Mouse (Mus musculus): ENCODE measurements around the gene Cyp4f37. TPM values are rescaled to one million over a fixed set of nuclear protein-coding genes. Genes with fewer than 3 reads are reported as not detected.
"Not testable (repeated sequence)": the region's sequence is repeated elsewhere in the genome, so short reads cannot be mapped to it uniquely, and the experiment has no call there.

The Cyp4f37 gene
- not detected in 2 replicates for total RNA-seq (2021)
- long read RNA-seq: 0 reads

DNA sequence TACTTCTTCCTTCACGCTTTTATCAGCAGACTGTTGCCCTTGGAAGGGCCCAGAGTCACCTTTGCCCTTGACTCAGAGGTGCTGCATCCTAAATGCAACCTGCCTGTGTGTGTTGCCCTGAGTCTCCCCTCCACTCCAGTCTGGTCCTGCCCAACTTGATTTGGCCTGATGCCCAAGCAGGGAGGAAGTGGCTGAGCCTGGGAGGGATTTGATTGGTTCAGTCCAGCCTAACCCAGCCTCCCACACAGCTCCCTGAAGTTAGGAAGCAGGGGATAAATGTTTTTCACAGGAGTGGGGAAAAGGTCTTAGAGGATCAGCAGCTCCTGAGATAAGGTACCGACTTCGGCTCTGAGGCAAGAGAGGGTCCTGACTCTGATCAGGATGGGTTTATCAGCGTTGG, at the start of gene Cyp4f37:
Gene Cyp4f37 (plus strand): TSS at position 292 of the 400 bp plus-strand sequence.
- not testable (repeated sequence) for DNase-seq

GRCm38 (mm10) chr17:32573286-32573685, 47.8 kb upstream of the Cyp4f37 start:
- not testable (repeated sequence) for DNase-seq

- no peak for DNase-seq
Measured at GRCm38 (mm10) chr17:32577496-32578186, 43.5 kb upstream of the Cyp4f37 start.

- no peak for DNase-seq
Measured at GRCm38 (mm10) chr17:32596494-32596893, 24.6 kb upstream of the Cyp4f37 start.

DNA sequence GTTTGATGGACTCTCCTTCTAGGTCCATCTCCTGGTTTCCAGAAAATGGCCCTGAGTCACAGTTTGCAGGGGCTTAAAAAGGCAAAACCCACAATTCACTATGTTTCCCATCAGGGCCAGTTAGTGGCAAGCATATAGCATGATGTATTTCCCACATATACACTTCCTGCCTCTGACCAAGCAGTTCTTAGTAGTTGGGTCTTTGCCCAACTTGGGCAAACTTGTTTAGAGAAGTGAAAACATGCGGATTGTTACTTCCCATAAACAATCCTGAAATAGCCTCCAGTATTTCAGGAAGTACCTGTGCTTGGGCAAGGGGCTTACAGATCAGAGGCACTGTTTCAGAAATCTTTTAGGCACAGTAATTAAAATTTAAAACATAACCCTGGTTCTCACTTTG, 13.1 kb upstream of the Cyp4f37 start:
- DNase-seq: no peak

DNA sequence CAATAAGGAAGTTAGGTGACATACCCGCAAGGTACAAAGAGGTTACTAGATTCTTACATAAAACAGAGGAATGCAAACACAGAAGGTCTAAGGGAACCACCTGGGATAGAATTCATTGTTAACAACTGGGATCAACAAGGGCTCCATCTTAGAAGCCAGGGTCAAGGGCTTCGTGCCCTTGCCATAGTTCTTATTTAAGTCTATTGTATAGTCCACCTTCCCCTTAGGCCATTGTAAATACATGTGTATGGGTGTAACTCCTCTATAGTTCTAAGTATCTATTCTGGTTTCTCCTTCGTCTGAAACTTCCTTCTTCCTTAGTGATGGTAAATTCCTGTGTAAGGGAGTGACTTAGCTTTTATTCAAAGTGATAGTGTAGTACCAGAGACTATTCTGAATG, 10.9 kb upstream of the Cyp4f37 start:
- DNase-seq: not testable (repeated sequence)

- no peak for DNase-seq
Measured at GRCm38 (mm10) chr17:32610896-32611295, 10.2 kb upstream of the Cyp4f37 start.

DNA sequence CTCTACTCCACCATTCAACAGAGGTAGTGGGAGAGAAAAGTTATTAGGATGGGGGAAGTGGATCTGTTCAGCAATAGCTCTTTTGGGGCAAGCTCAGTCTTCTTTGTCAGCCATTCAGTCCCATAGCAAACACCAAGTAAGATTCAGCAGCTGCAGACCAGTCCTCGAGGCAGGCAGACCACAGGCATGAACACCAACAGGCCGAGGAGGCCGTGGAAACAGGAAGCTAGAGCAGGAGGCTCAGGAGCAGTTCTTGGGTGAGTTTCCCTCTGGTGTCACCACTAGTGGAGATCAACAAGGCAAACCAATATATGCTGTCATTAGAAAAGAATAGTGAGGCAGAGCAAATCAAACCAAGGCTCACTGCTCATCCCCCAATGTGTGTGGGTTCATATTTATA, 8.7 kb upstream of the Cyp4f37 start:
- no peak for DNase-seq

DNA sequence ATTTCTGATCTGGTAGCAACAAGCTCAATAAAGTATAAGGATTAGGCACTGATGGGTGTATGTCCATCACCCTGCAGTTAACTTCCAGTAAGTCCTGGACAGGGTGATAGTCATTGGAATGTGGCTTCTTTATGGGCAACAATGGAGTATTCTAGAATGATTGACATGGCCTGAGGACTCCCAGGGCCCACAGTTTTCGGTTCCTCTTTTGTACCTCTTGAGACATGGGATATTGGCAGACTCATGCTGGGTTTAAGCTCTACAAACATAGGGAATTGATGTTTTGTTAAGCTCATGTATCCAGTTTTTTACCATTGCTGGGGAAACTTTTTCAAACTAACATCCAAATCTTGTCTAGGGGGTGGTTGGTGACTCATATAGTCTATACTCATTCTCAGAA, 3.9 kb upstream of the Cyp4f37 start:
- no peak for DNase-seq

DNA sequence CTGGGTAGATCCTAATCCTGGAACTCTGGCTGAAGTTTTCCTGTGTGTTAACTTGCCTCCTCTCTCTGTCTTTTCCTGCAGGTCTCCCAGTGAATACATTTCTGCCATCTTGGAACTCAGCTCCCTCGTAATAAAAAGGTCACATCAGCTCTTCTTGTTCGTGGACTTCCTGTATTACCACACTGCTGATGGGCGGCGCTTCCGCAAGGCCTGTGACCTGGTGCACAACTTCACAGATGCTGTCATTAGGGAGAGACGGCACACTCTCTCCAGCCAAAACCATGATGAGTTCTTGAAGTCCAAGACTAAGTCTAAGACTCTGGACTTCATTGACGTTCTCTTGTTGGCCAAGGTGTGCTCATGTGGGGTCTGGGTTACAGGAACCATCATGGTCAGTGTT, 8.6 kb downstream of the Cyp4f37 start:
- not testable (repeated sequence) for DNase-seq

GRCm38 (mm10) chr17:32631936-32632335, 10.8 kb downstream of the Cyp4f37 start:
- no peak for DNase-seq

- not testable (repeated sequence) for DNase-seq
Measured at GRCm38 (mm10) chr17:32634242-32634971, 13.3 kb downstream of the Cyp4f37 start.

DNA sequence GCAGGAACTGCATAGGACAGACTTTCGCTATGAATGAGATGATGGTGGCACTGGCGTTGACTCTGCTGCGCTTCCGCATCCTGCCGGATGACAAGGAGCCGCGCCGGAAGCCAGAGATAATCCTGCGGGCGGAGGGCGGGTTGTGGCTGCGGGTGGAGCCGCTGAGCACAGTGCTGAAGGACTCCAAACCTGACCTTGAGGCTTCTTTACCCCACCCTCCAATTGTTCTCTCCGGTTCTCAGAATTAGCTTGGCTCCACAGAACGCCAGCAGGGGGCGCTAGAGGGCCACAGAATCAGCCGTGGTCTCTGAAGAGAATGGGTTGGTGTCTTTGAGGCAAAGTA, 13.8 kb downstream of the Cyp4f37 start:
- DNase-seq: peak; percentile 89

DNA sequence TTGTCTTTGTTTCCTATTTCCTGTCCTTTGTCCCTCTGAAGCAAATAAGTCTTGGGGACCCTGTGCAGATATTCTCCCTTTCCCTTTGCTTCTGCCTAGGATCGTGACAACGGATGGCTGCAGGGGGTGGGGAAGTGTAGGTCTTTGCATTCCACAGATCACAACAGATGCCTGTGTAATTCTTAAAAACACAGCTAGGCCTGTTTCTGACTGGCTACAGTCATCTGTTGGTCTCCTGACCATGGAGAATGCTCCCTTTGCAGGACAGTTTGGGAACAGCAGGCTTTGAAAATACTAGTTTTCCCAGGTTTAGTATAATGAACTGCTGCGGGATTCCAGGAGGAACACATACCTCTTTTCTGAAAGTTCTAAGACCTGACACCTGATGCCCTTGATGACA, 15.2 kb downstream of the Cyp4f37 start:
- no peak for DNase-seq

DNA sequence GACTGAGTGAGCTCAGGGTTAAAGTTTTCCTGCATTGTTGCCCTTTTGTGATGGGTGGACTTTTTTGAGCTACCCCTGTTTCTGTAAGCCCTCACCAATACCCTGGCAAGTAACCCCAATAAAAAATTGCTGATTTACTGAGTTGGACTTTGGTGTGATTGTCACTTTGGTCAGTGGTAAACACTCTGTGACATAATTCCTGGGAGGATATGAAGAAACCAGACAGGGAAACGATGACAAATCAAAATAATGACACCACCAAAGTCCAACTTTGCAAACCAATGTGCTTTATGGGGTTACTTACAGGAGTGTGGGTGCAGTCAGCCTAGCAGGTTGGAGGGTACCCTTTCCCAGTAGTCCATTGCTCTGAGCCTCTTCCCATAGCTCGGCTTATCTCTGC, 16.0 kb downstream of the Cyp4f37 start:
- DNase-seq: no peak

- no peak for DNase-seq
Measured at GRCm38 (mm10) chr17:32646631-32647030, 25.5 kb downstream of the Cyp4f37 start.

DNA sequence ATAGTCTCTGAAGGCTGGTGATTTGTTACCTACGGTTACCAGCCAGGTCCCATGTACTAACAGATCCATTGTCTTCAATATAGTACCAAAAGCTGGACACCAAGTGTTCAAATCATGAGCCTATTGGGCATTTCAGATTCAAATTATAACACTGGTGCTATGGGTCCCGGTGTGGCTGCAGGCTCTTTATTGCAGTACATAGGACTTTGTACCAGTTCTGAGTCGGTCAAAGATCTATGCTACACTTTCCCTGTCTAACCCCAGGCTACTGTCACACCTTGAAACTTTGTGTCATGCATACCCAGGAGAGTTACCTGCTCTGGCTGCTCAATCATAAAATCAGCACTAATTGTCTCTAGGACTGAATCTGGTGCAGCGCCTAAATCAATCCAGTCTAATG, 32.8 kb downstream of the Cyp4f37 start:
- DNase-seq: no peak

DNA sequence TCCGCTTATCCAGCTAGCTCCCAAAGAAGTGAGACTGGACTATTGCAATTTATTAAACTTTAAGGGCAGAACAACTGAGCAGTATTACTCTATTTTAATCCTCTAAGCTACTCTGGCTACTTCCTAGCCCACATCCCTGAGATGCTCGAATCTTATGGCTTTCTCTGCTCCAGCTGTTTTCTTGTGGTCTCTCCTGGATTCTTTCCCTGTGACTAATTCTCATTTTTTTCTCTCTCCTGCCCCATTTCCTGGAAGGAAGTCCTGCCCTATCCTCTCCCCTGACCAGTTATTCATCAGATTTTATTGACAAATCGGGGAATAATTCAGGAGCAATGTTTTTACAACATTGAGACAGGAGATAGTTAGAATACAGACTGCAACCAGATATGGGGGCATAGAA, 35.9 kb downstream of the Cyp4f37 start:
- no peak for DNase-seq

- DNase-seq: no peak
Measured at GRCm38 (mm10) chr17:32658246-32658645, 37.1 kb downstream of the Cyp4f37 start.

- peak; percentile 75 for DNase-seq
Measured at GRCm38 (mm10) chr17:32658712-32659111, 37.6 kb downstream of the Cyp4f37 start, which contains the start of gene Cyp4f40. Cyp4f40 (plus strand) TSS chr17:32658900.

DNA sequence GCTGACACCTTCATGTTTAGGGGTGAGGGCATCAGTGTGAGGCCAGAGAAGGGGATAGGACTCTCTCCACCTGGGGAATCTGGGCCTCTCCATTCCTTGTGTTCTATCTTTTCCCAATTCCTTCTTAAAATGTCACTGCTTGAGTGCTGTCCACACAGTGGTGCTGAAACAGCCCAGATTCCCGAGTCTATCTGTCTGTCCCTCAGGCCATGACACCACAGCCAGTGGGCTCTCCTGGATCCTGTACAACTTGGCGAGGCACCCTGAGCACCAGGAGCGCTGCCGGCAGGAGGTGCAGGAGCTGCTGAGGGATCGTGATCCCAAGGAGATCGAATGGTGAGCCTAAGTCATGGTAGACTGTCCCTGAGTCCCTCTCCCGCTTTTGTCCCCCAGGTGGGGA, 52.9 kb downstream of the Cyp4f37 start:
- DNase-seq: no peak

DNA sequence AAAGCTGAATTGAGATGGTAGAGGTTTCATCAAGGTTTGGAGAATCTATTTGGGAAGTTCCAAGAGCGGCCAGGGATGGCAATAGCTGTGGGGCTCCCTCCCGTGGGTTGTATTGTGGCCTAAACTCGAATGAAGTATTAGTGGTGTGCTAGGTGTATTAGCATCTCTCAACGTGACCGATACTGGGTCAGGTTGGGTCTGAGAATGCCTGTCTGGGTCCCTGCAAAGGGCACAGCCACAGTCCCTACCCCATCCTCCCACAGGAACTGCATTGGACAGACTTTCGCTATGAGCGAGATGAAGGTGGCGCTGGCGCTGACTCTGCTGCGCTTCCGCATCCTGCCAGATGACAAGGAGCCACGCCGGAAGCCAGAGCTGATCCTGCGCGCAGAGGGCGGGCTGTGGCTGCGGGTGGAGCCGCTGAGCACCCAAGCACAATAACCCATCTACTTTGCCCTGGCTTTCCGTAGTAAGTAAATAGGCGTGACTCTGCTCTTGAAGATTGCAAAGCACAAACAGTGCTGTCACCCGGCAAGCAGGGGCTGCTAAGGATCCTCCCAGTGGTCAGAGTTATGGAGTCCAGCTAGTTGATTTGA, 55.0 kb downstream of the Cyp4f37 start:
- DNase-seq: no peak

DNA sequence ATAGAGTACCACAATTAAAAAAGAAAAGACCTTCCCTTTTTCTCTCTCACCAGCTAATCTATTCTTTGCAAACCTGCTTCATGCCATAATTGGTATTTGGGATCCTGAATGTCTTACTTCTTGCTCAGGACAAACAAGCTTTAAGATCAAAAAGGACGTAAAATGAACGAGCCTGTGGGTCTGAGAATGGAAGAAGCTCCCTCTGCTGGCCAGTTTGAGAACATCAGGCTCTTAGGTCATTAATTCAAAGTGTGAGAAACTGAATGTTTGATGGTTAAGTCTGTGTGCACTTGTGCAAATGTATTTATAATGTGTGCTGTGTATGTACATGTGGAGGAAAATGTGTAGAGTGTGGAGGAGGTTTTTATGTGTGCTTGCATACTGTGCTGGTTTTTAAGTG, 59.3 kb downstream of the Cyp4f37 start:
- DNase-seq: peak; percentile 41

Measured in adrenal gland, postnatal 25 days (tissue).